Mouse (Mus musculus): ENCODE data around the gene Gm17660. TPM values are rescaled to one million over a fixed set of nuclear protein-coding genes. Genes with fewer than 3 reads are reported as not detected.

Gene Gm17660
- not detected in 2 replicates for polyA plus RNA-seq (2015; fragmentation: Nextera tagmentation; extraction: Ambion mirVana)

DNA sequence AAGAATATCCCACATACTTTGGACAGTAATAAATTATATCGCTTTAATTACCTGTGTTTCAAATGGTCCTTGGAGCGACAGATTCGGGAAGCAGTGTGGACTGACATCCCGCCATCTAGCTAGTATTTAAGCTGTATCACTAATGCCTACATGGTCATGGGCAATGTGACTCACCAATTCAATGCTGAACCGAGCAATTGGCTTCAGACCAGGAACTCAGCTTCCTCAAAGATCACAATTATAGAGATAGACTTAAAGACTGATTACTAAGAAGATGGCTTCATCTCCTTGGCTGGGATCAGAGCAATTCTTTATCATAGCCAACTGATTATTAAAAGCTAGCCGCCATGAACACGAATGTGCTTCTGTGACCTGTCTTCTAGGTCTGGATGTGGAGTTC is at the start of gene Gm17660:
TSS of gene Gm17660 (minus strand) at position 101 of the 400 bp plus-strand sequence.

GRCm38 (mm10) chr5:104113491-104114172 is 36.2 kb upstream of the Gm17660 start, which contains the start of gene Sparcl1:
Gene Sparcl1, minus strand, starts transcription at chr5:104113733.

DNA sequence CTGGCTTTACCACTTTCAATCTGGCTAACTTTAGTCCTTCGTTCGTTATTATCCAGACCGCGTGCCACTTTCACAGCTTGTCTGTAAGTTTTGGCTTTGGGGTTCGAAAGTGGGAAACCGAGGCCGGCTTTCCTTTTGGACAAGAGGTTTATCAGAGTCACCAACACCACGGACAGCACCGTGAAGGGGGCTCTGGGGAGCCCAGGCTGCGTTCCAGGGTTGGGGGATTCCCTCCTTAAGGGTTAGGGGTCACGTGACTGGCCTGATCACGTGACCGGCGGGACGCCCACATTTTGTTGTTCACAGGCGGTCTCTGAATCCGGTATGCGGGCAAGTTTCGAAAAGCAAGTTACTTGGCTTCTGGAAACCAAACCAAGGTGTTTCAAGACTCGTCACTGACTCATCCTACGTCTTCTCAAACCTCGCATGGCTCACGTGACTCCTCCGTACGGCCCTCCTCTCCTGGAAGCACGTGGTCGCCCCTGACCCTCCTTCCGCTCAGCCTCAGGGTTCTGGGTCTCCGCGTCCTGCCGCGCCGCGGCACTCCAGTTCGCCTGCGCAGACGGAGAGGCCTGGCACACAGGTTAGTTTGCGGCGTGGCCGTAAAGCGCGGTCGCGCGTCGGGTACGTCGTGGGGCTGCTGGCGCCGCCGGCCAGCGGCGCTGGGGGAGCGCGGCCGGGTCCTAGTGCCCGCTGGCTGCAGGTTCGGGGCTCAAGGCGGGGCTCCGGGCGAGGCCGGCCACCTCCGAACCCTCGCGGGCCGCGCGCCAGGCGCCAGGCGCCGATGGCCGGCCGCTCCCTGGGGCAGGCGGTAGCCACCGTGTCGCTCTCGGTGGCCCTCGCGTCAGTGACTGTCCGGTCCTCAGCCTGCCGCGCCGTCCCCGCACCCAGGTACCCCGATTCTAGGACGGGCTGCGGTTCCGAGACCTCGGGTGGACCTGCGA is 30.9 kb downstream of the Gm17660 start, which contains the start of gene Nudt9:
TSS of gene Nudt9 (plus strand) at position 51 of the 944 bp plus-strand sequence.

DNA sequence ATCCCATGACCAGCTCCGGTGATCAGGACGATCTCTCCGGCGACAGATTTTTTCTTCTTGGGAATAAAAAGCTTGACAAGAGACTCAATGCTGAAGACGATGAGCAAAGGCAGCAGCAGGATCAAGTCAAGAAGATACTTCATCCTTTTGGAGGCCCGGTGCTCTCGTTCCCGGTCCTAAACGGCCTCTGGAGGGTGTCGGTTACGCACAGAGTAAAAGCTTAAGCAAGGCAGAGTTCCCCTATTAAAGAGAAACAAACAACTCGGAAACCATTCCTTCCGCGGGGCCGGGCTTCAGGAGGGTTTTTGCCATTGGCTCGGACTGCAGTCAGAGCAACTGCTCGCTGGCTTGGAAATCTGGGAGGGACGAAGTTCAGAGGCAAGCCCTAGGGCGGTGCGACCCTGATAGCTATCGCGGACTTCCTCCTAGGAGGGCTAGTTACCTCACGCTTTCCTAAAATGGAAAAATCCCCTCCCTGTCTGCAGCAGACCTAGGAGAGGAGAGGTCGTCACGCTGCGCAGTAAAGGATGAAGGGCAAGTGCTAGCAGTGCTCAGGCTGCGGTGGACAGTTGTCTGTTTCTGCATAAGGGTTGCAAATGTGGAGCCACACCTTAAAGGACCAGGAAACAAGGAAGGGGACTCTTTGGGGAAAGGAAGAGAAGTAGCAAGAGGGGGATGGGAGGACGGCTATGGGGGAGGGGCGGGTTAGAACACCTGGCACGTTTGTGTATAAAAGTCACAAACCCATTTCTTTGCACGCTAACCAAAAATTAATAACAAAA is 55.6 kb downstream of the Gm17660 start, which contains the start of gene Hsd17b11:
TSS of gene Hsd17b11 (minus strand) at position 323 of the 782 bp plus-strand sequence.

Small RNAs within 50 kb of the gene (microRNA-seq; reads per million reads assigned to microRNA genes)
- gene Mir5619 (ENCODE audit: borderline replicate concordance, insufficient number of aligned reads) = 2.1 reads per million

Other genes with a start within 250 kb of the Gm17660 start
- gene Klhl8, start 166.3 kb downstream of the Gm17660 start, polyA plus RNA-seq (2015; fragmentation: Nextera tagmentation; extraction: Ambion mirVana) = 12.3 and 14.5 TPM in 2 replicates
- 10.0 and 12.4 TPM in 2 replicates for gene Hsd17b13, start 100.2 kb downstream of the Gm17660 start, polyA plus RNA-seq (2015; fragmentation: Nextera tagmentation; extraction: Ambion mirVana)
- 11.8 and 12.5 TPM in 2 replicates for gene Hsd17b11, start 55.7 kb downstream of the Gm17660 start, polyA plus RNA-seq (2015; fragmentation: Nextera tagmentation; extraction: Ambion mirVana)
- 54.7 and 81.3 TPM in 2 replicates for gene Nudt9, start 31.3 kb downstream of the Gm17660 start, polyA plus RNA-seq (2015; fragmentation: Nextera tagmentation; extraction: Ambion mirVana)
- gene Sparcl1, start 36.1 kb upstream of the Gm17660 start, polyA plus RNA-seq (2015; fragmentation: Nextera tagmentation; extraction: Ambion mirVana) = 69.5 and 70.5 TPM in 2 replicates
- 0.07 TPM in 1 of 2 replicates, not detected in the other for gene Dspp, start 93.1 kb upstream of the Gm17660 start, polyA plus RNA-seq (2015; fragmentation: Nextera tagmentation; extraction: Ambion mirVana)
- 0.25 and 0.48 TPM in 2 replicates for gene Dmp1, start 125.0 kb upstream of the Gm17660 start, polyA plus RNA-seq (2015; fragmentation: Nextera tagmentation; extraction: Ambion mirVana)
- gene Ibsp, start 221.6 kb upstream of the Gm17660 start, polyA plus RNA-seq (2015; fragmentation: Nextera tagmentation; extraction: Ambion mirVana) = 0.35 and 1.7 TPM in 2 replicates
- gene Mepe, start 247.7 kb upstream of the Gm17660 start, polyA plus RNA-seq (2015; fragmentation: Nextera tagmentation; extraction: Ambion mirVana) = not detected in 2 replicates